Mouse (Mus musculus) heart, postnatal 0 days (tissue): Measurements from ENCODE around the gene Mpig6b. TPM values are rescaled to one million over a fixed set of nuclear protein-coding genes. Genes with fewer than 3 reads are reported as not detected.

Experiments
- ATAC-seq: fragments of 200-750 bp; cut with Nextera tagmentation; 2 replicates; pipeline ENCODE4 v1.8.0; 2017; ENCODE audit warnings: low read depth, moderate number of reproducible peaks, moderate library complexity; ENCODE audit not compliant: insufficient read depth
- DNase-seq: peaks from one replicate; pipeline ENCODE4 v3.0.0-alpha.2; 2016; ENCODE audit warnings: low spot score
- H3K27ac ChIP-seq: fragments of 300-500 bp; sonication (generic); 2 replicates; pipeline ENCODE4 v1.5.1; 2014; ENCODE audit warnings: low read depth, mild to moderate bottlenecking
- H3K27me3 ChIP-seq: fragments of 300-500 bp; sonication (generic); 2 replicates; pipeline ENCODE4 v1.6.1; 2014; ENCODE audit warnings: low read length, mixed read lengths; ENCODE audit not compliant: control insufficient read depth, insufficient read depth
- H3K36me3 ChIP-seq: fragments of 300-500 bp; sonication (generic); replicated peaks from 2 replicates; pipeline ENCODE4 v1.6.1; 2014; ENCODE audit warnings: low read length, mixed read lengths; ENCODE audit not compliant: control insufficient read depth, insufficient read depth
- H3K4me1 ChIP-seq: fragments of 300-500 bp; sonication (generic); 2 replicates; pipeline ENCODE4 v1.6.1; 2014; ENCODE audit warnings: antibody characterized with exemption; ENCODE audit not compliant: control insufficient read depth, insufficient read depth
- H3K4me2 ChIP-seq: fragments of 300-500 bp; sonication (generic); 2 replicates; pipeline ENCODE4 v1.6.1; 2014; ENCODE audit warnings: low read depth, mild to moderate bottlenecking, low read length, moderate library complexity
- H3K4me3 ChIP-seq: fragments of 300-500 bp; sonication (generic); 2 replicates; pipeline ENCODE4 v1.5.1; 2014; ENCODE audit warnings: low read depth, low read length
- H3K9ac ChIP-seq: fragments of 300-500 bp; sonication (generic); replicated peaks from 2 replicates; pipeline ENCODE4 v1.6.1; 2014; ENCODE audit warnings: low read depth, low read length, mixed read lengths
- H3K9me3 ChIP-seq: fragments of 300-500 bp; sonication (generic); replicated peaks from 2 replicates; pipeline ENCODE4 v1.6.1; 2016; ENCODE audit warnings: low read length; ENCODE audit not compliant: control insufficient read depth
- CTCF ChIP-seq: IDR thresholded peaks from 2 replicates; pipeline ENCODE4 v1.5.1; 2016; ENCODE audit warnings: antibody characterized with exemption, control low read depth, low read depth
- EP300 ChIP-seq: IDR thresholded peaks from 2 replicates; pipeline ENCODE4 v1.6.1; 2016; ENCODE audit warnings: antibody characterized with exemption, low read depth
- WGBS: fragments of 180-500 bp; shearing (Covaris S2); extraction: QIAGEN DNeasy Blood & Tissue Kit; methylation state at CpG from one replicate; pipeline ENCODE4 v1.1.7; 2014; 5-methylcytosine and 5-hydroxymethylcytosine counted together
- polyA plus RNA-seq: library from polyadenylated mRNA; unstranded; fragments of >200 nt; fragmentation: Nextera tagmentation; extraction: Ambion mirVana; gene quantifications from 2 replicates; pipeline ENCODE4 v1.2.1, GENCODE M21; 2015
- total RNA-seq: library from RNA; depleted of rRNA; stranded (reverse); fragments of >200 nt; gene quantifications from 2 replicates; pipeline ENCODE4 v1.2.3, GENCODE M21; 2014; ENCODE audit warnings: low replicate concordance

Gene Mpig6b
- total and polyA plus RNA-seq, 2 experiments from 2014 or later = 0.15 TPM; not detected in 1

DNA sequence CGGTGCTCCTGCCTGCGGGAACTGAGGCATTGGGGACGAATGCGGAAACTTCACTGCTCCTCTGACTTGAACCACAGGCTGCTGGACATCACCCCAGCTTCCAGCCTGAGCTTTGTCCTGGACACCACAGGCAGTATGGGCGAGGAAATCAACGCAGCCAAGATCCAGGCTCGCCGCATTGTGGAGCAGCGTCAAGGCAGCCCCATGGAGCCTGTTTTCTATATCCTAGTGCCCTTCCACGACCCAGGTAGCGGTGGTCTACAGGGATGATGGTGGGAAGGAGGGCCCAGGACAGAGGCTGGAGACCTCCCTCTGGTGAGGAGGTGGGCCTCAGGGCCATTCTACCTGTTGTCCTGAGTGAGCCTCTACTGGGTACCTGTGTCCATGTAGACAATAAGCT lies 46.1 kb downstream of the Mpig6b start:
- no peak for ATAC-seq
- no peak overlapping the region for H3K9ac ChIP-seq
- no peak overlapping the region for H3K27ac ChIP-seq
- DNase-seq = no peak
- peaks cover 11% of the 10 kb centered on the region for H3K4me1 ChIP-seq
- no peak overlapping the region for H3K4me3 ChIP-seq
- peaks cover 7% of the 10 kb centered on the region; the same call in 1 of the 2 replicates for H3K36me3 ChIP-seq
- TF ChIP-seq CTCF (no peak), EP300 (no peak)
- no peaks in the 10 kb centered on the region for H3K9me3 ChIP-seq
- no peak overlapping the region for H3K4me2 ChIP-seq
- H3K27me3 ChIP-seq = no peaks in the 10 kb centered on the region
- WGBS = 76% methylated on average over 11 of the region's 11 CpGs

DNA sequence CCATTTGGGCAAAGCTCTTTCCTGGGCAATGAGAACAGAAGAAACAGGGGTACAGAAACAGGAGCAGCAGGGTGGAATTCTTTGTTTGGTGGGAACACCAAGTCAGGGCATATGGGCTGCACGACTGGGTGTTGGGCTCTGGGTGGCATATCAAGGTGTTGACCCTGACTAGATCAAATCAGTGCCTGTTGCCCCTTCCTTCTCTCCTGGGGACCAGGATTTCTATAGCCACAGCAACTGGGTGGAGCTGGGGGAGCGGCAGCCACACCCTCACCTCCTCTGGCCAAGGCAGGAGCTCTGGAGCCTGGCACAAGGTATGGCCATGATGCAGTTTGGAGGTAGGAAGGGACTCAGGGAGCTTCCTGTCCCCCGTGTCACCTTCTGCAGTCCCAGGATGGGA lies 47.8 kb downstream of the Mpig6b start:
- H3K4me2 ChIP-seq = no peak overlapping the region
- no peaks in the 10 kb centered on the region for H3K9me3 ChIP-seq
- peaks cover 11% of the 10 kb centered on the region for H3K4me1 ChIP-seq
- no peaks in the 10 kb centered on the region for H3K27me3 ChIP-seq
- no peak for ATAC-seq
- peaks cover 24% of the 10 kb centered on the region for H3K36me3 ChIP-seq
- 82% methylated on average over 3 of the region's 3 CpGs for WGBS
- H3K4me3 ChIP-seq = no peak overlapping the region
- H3K27ac ChIP-seq = no peak overlapping the region
- no peak overlapping the region for H3K9ac ChIP-seq
- no peak for TF ChIP-seq EP300
- TF ChIP-seq CTCF = no peak
- no peak for DNase-seq

DNA sequence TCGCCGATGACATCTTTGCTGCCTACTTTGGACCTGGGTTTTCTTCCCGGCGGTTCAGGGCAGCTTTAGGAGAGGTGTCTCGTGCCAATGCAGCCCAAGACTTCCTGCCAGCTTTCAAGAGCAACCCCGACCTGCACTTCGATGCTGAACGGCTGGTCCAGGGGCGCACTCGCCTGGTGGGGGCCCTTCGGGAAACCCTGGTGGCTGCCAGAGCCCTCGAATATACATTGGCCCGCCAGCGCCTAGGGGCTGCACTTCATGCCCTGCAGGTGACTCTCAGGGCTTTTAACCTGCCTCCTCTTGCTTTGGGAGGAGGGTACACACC lies 48.3 kb downstream of the Mpig6b start:
- Histone ChIP-seq H3K4me2 (no peak overlapping the region), H3K4me1 (peaks cover 11% of the 10 kb centered on the region), H3K36me3 (peaks cover 30% of the 10 kb centered on the region), H3K9me3 (no peaks in the 10 kb centered on the region), H3K27ac (no peak overlapping the region), H3K27me3 (no peaks in the 10 kb centered on the region), H3K9ac (no peak overlapping the region), H3K4me3 (no peak overlapping the region)
- ATAC-seq = no peak
- no peak for DNase-seq
- no peak for TF ChIP-seq EP300
- no peak for TF ChIP-seq CTCF
- 70% methylated on average over 14 of the region's 14 CpGs for WGBS

DNA sequence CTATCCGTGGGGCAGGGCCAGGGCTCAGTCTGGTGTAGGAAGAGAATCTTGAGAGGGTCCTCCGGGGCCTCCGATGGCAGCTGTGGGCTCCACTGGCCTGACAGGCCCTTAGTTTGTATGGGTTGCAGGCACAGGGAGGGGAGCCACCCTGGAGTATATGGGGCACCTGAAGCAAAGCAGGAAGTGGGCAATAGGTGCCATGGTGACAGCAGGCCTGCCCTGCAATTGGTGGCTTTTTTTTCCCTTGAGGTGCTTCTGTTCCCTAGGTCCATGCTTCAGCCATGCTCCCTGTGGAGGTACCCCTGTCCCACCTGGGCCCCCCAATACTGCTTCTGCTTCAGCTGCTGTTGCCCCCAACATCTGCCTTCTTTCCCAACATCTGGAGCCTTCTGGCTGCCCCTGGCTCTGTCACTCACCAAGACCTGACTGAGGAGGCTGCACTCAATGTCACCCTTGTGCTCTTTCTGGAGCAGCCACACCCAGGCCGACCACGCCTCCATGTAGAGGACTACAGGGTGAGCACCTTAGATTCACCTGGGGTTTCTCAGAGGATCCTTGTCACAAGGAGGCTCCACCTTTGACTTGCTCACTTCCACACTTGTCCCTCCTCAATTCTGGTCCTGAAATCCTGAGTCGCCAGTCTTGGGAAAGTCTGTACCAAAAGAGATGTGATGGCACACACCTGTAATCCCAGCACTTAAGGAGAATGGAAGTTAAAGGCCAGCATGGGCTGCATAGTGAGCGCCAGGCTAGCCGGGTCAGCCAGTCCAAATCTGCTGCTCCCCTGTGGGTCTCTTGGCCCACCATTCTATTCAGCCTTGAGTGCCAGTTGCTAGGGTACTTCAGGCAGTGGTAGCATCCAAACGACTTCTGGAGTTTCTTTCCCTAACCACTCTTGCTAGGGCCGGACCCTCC lies 48.9 kb downstream of the Mpig6b start:
- Histone ChIP-seq H3K9me3 (no peaks in the 10 kb centered on the region), H3K4me2 (0 out of 2 replicates have a peak overlapping the region, but pooled peaks have one; percentile 11), H3K4me3 (no peak overlapping the region), H3K4me1 (peaks cover 11% of the 10 kb centered on the region), H3K36me3 (peaks cover 36% of the 10 kb centered on the region), H3K27ac (no peak overlapping the region), H3K9ac (no peak overlapping the region), H3K27me3 (no peaks in the 10 kb centered on the region)
- ATAC-seq (no peak), DNase-seq (no peak)
- WGBS = 68% methylated on average over 10 of the region's 10 CpGs
- TF ChIP-seq CTCF = no peak
- no peak for TF ChIP-seq EP300

DNA sequence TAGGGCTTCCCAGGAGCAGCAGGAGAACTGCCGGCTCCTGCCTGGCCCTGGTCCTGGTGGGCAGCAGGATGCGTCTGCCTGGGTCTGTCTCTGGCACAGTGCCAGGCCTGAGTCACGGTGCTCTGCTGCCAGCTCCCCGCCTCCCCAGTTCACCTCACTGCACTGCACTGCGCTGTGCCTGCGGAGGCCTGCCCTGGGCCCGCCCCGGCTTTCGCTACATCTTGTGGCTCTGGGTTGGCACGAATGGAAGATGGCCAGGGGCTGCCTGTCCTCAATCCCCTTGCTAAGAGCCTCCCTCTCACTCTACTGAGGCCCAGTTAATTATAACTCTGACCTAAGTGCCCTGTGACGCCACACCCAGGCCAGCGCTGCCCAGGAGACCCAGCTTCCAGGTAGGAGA lies 49.6 kb downstream of the Mpig6b start, which contains the start of gene Vwa7:
Gene Vwa7, plus strand, starts transcription at position 204 of the 400 bp plus-strand sequence.
- 24% methylated on average over 12 of the region's 12 CpGs for WGBS
- DNase-seq = peak; percentile 31
- Histone ChIP-seq H3K27me3 (no peaks in the 10 kb centered on the region), H3K9me3 (no peaks in the 10 kb centered on the region), H3K4me1 (peaks cover 11% of the 10 kb centered on the region), H3K9ac (peak within 1 kb of the TSS; percentile 17; the same call in 1 of the 2 replicates), H3K4me3 (no peak within 1 kb of the TSS), H3K36me3 (peaks cover 42% of the 10 kb centered on the region), H3K27ac (no peak within 1 kb of the TSS), H3K4me2 (0 out of 2 replicates have a peak within 1 kb of the TSS, but pooled peaks have one; percentile 11)
- ATAC-seq = peak; percentile 63
- TF ChIP-seq CTCF (no peak), EP300 (no peak)
